Mouse (Mus musculus): ENCODE results near the gene Kcnj10. TPM values are rescaled to one million over a fixed set of nuclear protein-coding genes. Genes with fewer than 3 reads are reported as not detected.

The Kcnj10 gene
- polyA plus RNA-seq, 1 experiment from 2014 or later = not detected

DNA sequence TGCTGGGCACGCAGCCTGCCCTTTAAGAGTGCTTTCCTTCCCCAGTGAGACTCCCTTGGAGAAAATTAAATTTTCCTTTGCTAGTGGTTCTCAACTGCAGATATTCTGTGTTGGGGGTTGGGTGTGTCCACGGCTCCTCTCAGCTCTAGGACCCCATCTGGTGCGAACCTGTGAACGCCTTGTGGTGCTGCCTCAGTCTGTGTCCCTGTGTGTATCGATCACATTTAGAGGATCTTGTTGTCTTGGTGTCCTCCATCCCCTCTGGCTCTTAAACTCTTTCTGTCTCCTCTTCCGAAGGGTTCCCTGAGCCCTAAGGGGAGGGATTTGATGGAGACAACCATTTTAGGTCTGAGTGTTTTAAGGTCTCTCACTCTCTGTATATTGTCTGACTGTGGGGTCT, 79.2 kb downstream of the Kcnj10 start:
- ATAC-seq (ENCODE audit: insufficient number of reproducible peaks, insufficient read depth, low FRiP score, low read depth) = no peak
- Histone ChIP-seq H3K36me3 (ENCODE audit: control insufficient read depth, insufficient read depth, low read length) (no peaks in the 10 kb centered on the region), H3K4me3 (ENCODE audit: control insufficient read depth in 1 of 2, insufficient read depth in 1 of 2, low read depth in 1 of 2, low read length in 2 of 2) (no peak overlapping the region), H3K4me2 (ENCODE audit: low read length) (no peak overlapping the region), H3K4me1 (ENCODE audit: control insufficient read depth in 2 of 2, insufficient read depth in 2 of 2, low read length in 2 of 2) (peaks cover 2 to 3% of the 10 kb centered on the region in 2 experiments; a peak in 3 of 4 replicates), H3K27ac (replicated peaks in 1 of 2; ENCODE audit: control insufficient read depth in 1 of 2, insufficient read depth in 1 of 2, low read depth in 2 of 2, low read length in 2 of 2) (no peak overlapping the region), H3K27me3 (ENCODE audit: control insufficient read depth, insufficient read depth, low read length) (no peaks in the 10 kb centered on the region), H3K9me3 (ENCODE audit: control insufficient read depth, low read length) (no peaks in the 10 kb centered on the region), H3K9ac (ENCODE audit: low read length) (no peak overlapping the region)
- WGBS = 78% methylated on average over 6 of the region's 6 CpGs

DNA sequence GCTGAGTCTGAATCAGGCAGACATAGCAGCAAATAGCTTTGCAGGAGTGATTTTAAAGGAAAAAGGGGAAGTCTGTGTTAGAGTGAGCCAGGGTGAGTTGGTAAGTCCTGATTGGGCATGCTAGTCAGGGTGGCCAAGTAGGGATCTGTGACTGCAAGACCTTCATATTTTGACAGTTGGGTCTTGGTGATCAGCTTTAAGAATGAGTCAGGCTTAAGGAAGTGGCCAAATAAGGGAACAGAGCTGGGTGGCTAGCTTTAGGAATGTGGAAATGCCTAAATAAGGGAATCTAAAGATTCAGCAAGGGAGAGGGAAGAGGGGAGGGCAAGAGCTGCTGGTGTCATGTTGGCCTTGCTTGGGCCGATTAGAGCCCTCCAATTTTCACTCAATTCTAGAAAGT, 82.4 kb downstream of the Kcnj10 start:
- no peak overlapping the region for H3K4me2 ChIP-seq (ENCODE audit: low read length)
- H3K4me1 ChIP-seq (ENCODE audit: control insufficient read depth in 2 of 2, insufficient read depth in 2 of 2, low read length in 2 of 2) = peaks cover 2 to 3% of the 10 kb centered on the region in 2 experiments; a peak in 3 of 4 replicates
- WGBS = 13% methylated on average over 1 of the region's 1 CpGs
- H3K9me3 ChIP-seq (ENCODE audit: control insufficient read depth, low read length) = no peaks in the 10 kb centered on the region
- no peak overlapping the region for H3K9ac ChIP-seq (ENCODE audit: low read length)
- no peaks in the 10 kb centered on the region for H3K27me3 ChIP-seq (ENCODE audit: control insufficient read depth, insufficient read depth, low read length)
- no peaks in the 10 kb centered on the region for H3K36me3 ChIP-seq (ENCODE audit: control insufficient read depth, insufficient read depth, low read length)
- no peak overlapping the region; a peak in 1 of 4 replicates for H3K27ac ChIP-seq (replicated peaks in 1 of 2; ENCODE audit: control insufficient read depth in 1 of 2, insufficient read depth in 1 of 2, low read depth in 2 of 2, low read length in 2 of 2)
- ATAC-seq (ENCODE audit: insufficient number of reproducible peaks, insufficient read depth, low FRiP score, low read depth) = no peak
- H3K4me3 ChIP-seq (ENCODE audit: control insufficient read depth in 1 of 2, insufficient read depth in 1 of 2, low read depth in 1 of 2, low read length in 2 of 2) = no peak overlapping the region

Other genes with a start within 250 kb of the Kcnj10 start
- gene Pex19, start 214.5 kb upstream of the Kcnj10 start, polyA plus RNA-seq (2014; fragmentation: Nextera tagmentation; extraction: Ambion mirVana) = 119 and 136 TPM in 2 replicates
- gene Dcaf8, start 193.1 kb upstream of the Kcnj10 start, polyA plus RNA-seq (2014; fragmentation: Nextera tagmentation; extraction: Ambion mirVana) = 101 and 104 TPM in 2 replicates
- gene Pea15a, start 134.4 kb upstream of the Kcnj10 start, polyA plus RNA-seq (2014; fragmentation: Nextera tagmentation; extraction: Ambion mirVana) = 160 and 166 TPM in 2 replicates
- gene Casq1, start 121.3 kb upstream of the Kcnj10 start, polyA plus RNA-seq (2014; fragmentation: Nextera tagmentation; extraction: Ambion mirVana) = 138 and 148 TPM in 2 replicates
- gene Atp1a4, start 82.8 kb upstream of the Kcnj10 start, polyA plus RNA-seq (2014; fragmentation: Nextera tagmentation; extraction: Ambion mirVana) = 0.23 and 0.26 TPM in 2 replicates
- gene Igsf8, start 79.6 kb upstream of the Kcnj10 start, polyA plus RNA-seq (2014; fragmentation: Nextera tagmentation; extraction: Ambion mirVana) = 20.7 and 24.7 TPM in 2 replicates
- gene Atp1a2, start 43.1 kb upstream of the Kcnj10 start, polyA plus RNA-seq (2014; fragmentation: Nextera tagmentation; extraction: Ambion mirVana) = 5.3 and 7.3 TPM in 2 replicates
- gene Kcnj9, start 11.9 kb upstream of the Kcnj10 start, polyA plus RNA-seq (2014; fragmentation: Nextera tagmentation; extraction: Ambion mirVana) = not detected in 2 replicates
- gene Pigm, start 35.3 kb downstream of the Kcnj10 start, polyA plus RNA-seq (2014; fragmentation: Nextera tagmentation; extraction: Ambion mirVana) = 5.6 and 6.3 TPM in 2 replicates
- 1.5 and 1.6 TPM in 2 replicates for gene Slamf9, start 134.1 kb downstream of the Kcnj10 start, polyA plus RNA-seq (2014; fragmentation: Nextera tagmentation; extraction: Ambion mirVana)
- gene Igsf9, start 140.6 kb downstream of the Kcnj10 start, polyA plus RNA-seq (2014; fragmentation: Nextera tagmentation; extraction: Ambion mirVana) = 2.0 and 5.0 TPM in 2 replicates
- 187 and 196 TPM in 2 replicates for gene Tagln2, start 158.8 kb downstream of the Kcnj10 start, polyA plus RNA-seq (2014; fragmentation: Nextera tagmentation; extraction: Ambion mirVana)
- gene Cfap45, start 179.6 kb downstream of the Kcnj10 start, polyA plus RNA-seq (2014; fragmentation: Nextera tagmentation; extraction: Ambion mirVana) = 2.0 and 2.6 TPM in 2 replicates
- gene Vsig8, start 214.7 kb downstream of the Kcnj10 start, polyA plus RNA-seq (2014; fragmentation: Nextera tagmentation; extraction: Ambion mirVana) = 0.22 and 0.23 TPM in 2 replicates
- gene Slamf8, start 249.4 kb downstream of the Kcnj10 start, polyA plus RNA-seq (2014; fragmentation: Nextera tagmentation; extraction: Ambion mirVana) = 0.12 TPM in 1 of 2 replicates, not detected in the other